Mouse (Mus musculus) bone marrow, adult 2 months (tissue): Measurements from ENCODE around the gene Olfr70.

ENCODE experiments used
- CTCF ChIP-seq: fragments of 200-500 bp; IDR thresholded peaks from 2 replicates; pipeline ENCODE4 v1.5.1; 2011; ENCODE audit warnings: low read length, control low read depth; ENCODE audit not compliant: control insufficient read depth, insufficient read depth
- POLR2A ChIP-seq: fragments of 200-500 bp; IDR thresholded peaks from 2 replicates; pipeline ENCODE4 v1.6.1; 2011; ENCODE audit warnings: low read depth, mild to moderate bottlenecking, control low read depth, low read length, borderline replicate concordance; ENCODE audit not compliant: control insufficient read depth

DNA sequence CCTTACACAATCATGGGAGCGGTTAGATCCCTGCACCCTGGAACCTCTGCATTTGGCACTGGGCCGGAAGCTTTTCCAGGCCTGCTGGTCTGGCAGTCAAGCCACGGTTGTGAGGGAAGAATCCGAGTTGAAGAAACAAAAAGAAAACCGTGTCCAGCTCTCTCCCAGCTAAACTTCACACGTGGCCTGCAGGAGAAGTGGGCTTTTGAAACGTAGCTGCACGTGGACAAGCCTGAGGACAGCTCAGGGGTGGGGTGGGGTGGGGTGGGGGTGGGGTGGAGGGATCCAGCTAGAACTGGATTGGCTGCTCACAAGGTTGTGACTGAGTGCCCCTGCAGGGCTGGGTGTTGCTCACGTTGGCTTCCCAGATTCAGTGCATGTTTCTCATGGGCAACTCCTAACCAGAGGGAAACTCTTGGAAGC lies 5.3 kb downstream of the Olfr70 start:
- TF ChIP-seq POLR2A (no peak), CTCF (no peak)
